Mouse (Mus musculus): ENCODE measurements around the gene 4930523C07Rik. TPM values are rescaled to one million over a fixed set of nuclear protein-coding genes. Genes with fewer than 3 reads are reported as not detected.

4930523C07Rik gene
- 1.3 and 2.1 TPM in 2 replicates for polyA plus RNA-seq (2012; rRNA removed)

DNA sequence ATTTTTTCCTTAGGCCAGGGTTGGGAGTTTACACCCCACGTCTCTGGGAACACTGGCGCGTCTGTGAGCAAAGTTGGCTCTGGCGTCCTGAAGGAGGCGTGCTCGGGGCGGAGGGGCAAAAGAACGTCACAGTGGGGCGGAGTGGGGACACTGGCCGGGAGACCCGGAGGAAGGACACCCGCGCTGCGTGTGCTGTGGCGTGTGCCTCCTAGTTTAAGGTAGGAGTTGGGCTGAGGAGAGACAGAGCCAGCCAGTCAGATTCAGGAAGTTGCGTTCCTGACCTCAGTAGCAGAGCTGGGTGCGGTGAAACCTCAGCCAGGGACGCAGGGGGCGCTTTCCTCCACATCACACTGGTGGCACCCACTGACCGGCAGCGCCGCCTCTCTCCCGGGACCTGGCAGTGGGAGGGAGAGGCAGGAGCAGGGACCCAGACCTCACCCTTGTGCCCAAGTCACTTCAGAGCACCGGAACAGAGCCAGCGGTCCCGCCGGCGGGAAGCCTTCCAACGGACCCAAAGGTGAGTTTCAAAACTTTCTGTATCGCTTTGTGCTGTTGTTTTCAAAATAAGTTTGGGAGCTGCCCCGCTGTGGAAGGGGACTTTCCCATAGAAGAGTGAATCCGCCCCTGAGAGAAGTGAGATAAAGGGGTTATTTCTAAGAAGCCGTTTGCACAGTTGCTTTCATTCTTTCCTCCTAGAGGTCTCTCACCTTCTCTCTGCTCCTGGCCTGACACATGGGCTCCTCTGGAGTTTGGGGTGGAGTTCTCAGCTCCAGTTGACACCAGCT lies at the start of gene 4930523C07Rik:
Gene 4930523C07Rik (plus strand): TSS at position 146 of the 785 bp plus-strand sequence.

Other genes starting within 250 kb of the 4930523C07Rik start
- 0.22 and 4.3 TPM in 2 replicates for gene Tnn, start 109.2 kb downstream of the 4930523C07Rik start, polyA plus RNA-seq (2012; rRNA removed)
- gene Mrps14, start 150.8 kb downstream of the 4930523C07Rik start, polyA plus RNA-seq (2012; rRNA removed): 40.8 and 44.8 TPM in 2 replicates
- 91.8 and 101 TPM in 2 replicates for gene Cacybp, start 168.5 kb downstream of the 4930523C07Rik start, polyA plus RNA-seq (2012; rRNA removed)